ENCODE assay signal across 8 mouse cellular contexts in genomic region chr2:13010460-13011341, GRCm38 (mm10). TPM values are rescaled to one million over a fixed set of nuclear protein-coding genes. Genes with fewer than 3 reads are reported as not detected.
A peak's percentile ranks its signal among the peaks of the same experiment; 100 is the strongest.
DNase-seq lines count a peak whose midpoint lies in the region; ATAC-seq lines count a peak whose summit lies in the region.

No protein-coding gene starts in this region.

- H3K9ac ChIP-seq in hindbrain, embryonic 13.5 days = peak overlapping the region; percentile 82
- peak overlapping the region; percentile 4; the same call in 1 of the 2 replicates for H3K9ac ChIP-seq in stomach, embryonic 14.5 days (replicated peaks; ENCODE audit: low read depth, low read length)

- peak overlapping the region; percentile 98 for H3K4me2 ChIP-seq in hindbrain, embryonic 13.5 days
- peak overlapping the region; percentile 98 for H3K4me2 ChIP-seq in stomach, embryonic 14.5 days (replicated peaks; ENCODE audit: low read depth, low read length)

- peak; percentile 30 for DNase-seq in ES-CJ7 (ENCODE audit: low read depth, low spot score)
- peak; percentile 50 for DNase-seq in brain, adult 2 months (ENCODE audit: low read depth, low spot score)
- DNase-seq in frontal cortex, postnatal 10 days (ENCODE audit: low spot score in 2 of 2) = peak; percentile 8 to 52
- peak; percentile 50 to 52 for DNase-seq in layer of hippocampus, postnatal 36 days

- peaks cover 30% of the 10 kb centered on the region for H3K4me1 ChIP-seq in hindbrain, embryonic 13.5 days (replicated peaks)
- H3K4me1 ChIP-seq in megakaryocyte, embryonic 14.5 days = peaks cover 29% of the 10 kb centered on the region
- H3K4me1 ChIP-seq in stomach, embryonic 14.5 days (ENCODE audit: control insufficient read depth, insufficient read depth, low read length) = peaks cover 8% of the 10 kb centered on the region; the same call in 1 of the 2 replicates

- H3K27ac ChIP-seq in hindbrain, embryonic 13.5 days = peak overlapping the region; percentile 84
- H3K27ac ChIP-seq in stomach, embryonic 14.5 days (ENCODE audit: low read length) = no peak overlapping the region

- H3K4me3 ChIP-seq in hindbrain, embryonic 13.5 days = peak overlapping the region; percentile 57
- peak overlapping the region; percentile 90 for H3K4me3 ChIP-seq in megakaryocyte, embryonic 14.5 days (replicated peaks)
- H3K4me3 ChIP-seq in stomach, embryonic 14.5 days (ENCODE audit: low read depth, low read length) = peak overlapping the region; percentile 47

- peaks cover 57% of the 10 kb centered on the region for H3K27me3 ChIP-seq in hindbrain, embryonic 13.5 days
- H3K27me3 ChIP-seq in megakaryocyte, embryonic 14.5 days (replicated peaks) = peaks cover 57% of the 10 kb centered on the region
- peaks cover 31% of the 10 kb centered on the region for H3K27me3 ChIP-seq in stomach, embryonic 14.5 days (ENCODE audit: control insufficient read depth, insufficient read depth, low read length)

- no peaks in the 10 kb centered on the region for H3K9me3 ChIP-seq in hindbrain, embryonic 13.5 days
- 0 out of 2 replicates have a peak, but pooled peaks cover 3% of the 10 kb centered on the region for H3K9me3 ChIP-seq in megakaryocyte, embryonic 14.5 days
- no peaks in the 10 kb centered on the region for H3K9me3 ChIP-seq in stomach, embryonic 14.5 days (ENCODE audit: control insufficient read depth, low read depth, low read length)

- peak; percentile 70 for ATAC-seq in hindbrain, embryonic 13.5 days (ENCODE audit: low FRiP score)
- ATAC-seq in stomach, embryonic 14.5 days (ENCODE audit: insufficient number of reproducible peaks, insufficient read depth, low FRiP score, low read depth) = peak; percentile 58; the same call in 1 of the 2 replicates
- ATAC-seq in erythroid progenitor cell, adult 5-6 weeks (replicated peaks; ENCODE audit: low FRiP score, poor library complexity, severe bottlenecking) = no peak

- H3K36me3 ChIP-seq in hindbrain, embryonic 13.5 days = no peaks in the 10 kb centered on the region
- H3K36me3 ChIP-seq in megakaryocyte, embryonic 14.5 days (replicated peaks; ENCODE audit: low read length) = no peaks in the 10 kb centered on the region
- no peaks in the 10 kb centered on the region for H3K36me3 ChIP-seq in stomach, embryonic 14.5 days (ENCODE audit: control insufficient read depth, insufficient read depth, low read length)

- WGBS in hindbrain, embryonic 13.5 days = under 1% methylated on average over 69 of the region's 75 CpGs
- WGBS in stomach, embryonic 14.5 days = under 1% methylated on average over 73 of the region's 75 CpGs

RNA-seq across cellular contexts. Expression of gene C1ql3, which starts 0.9 kb away (rescaled TPM):
- polyA plus RNA-seq in hindbrain, embryonic 13.5 days (2015; fragmentation: Nextera tagmentation; extraction: Ambion mirVana) = 5.4 and 6.5 TPM in 2 replicates
- total RNA-seq in layer of hippocampus, postnatal 36 days (2021) = 100 to 1,000 TPM; 163 to 194 TPM
- not detected in 2 replicates for polyA plus RNA-seq in megakaryocyte, embryonic 14.5 days (2012; ENCODE audit: insufficient read depth, low replicate concordance)
- 0.36 and 0.38 TPM in 2 replicates for polyA plus RNA-seq in stomach, embryonic 14.5 days (2014; fragmentation: Nextera tagmentation; extraction: Ambion mirVana)
- total RNA-seq in erythroid progenitor cell, adult 5-6 weeks (2015; ENCODE audit: low replicate concordance) = not detected in 2 replicates
- not detected in 2 replicates for total RNA-seq in erythroid progenitor cell, adult 5-6 weeks (2017; ENCODE audit: low replicate concordance)
